Mouse (Mus musculus) right cerebral cortex, postnatal 36 days (tissue): ENCODE measurements around the gene Vmn1r68.
A peak's percentile ranks its signal among the peaks of the same experiment; 100 is the strongest.

Source experiments
- DNase-seq, 2 experiments: peaks; one replicate each; pipeline ENCODE4 v3.0.0; 2022; ENCODE audit warnings: low spot score in 2 of 2, mixed read lengths in 1 of 2

Gene Vmn1r68

DNA sequence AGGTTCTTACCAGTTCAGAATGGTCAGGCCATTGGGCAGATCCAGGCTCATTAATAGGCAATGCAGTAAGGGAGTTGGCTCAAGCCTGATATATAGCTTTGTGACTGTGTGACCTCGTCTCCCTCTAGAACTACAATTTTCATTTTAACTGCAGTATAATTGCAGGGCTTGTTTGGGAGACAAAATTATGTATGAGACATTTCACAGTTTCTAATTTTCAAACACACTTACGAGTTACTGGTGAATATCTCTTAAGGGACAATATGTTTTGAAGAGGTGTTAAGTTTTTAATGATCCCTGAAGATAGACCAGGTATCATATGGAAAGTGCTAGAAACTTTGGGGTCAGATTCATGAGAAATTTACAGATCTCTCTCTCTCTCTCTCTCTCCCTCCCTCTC, at the start of gene Vmn1r68:
TSS of gene Vmn1r68 (minus strand) at position 101 of the 400 bp plus-strand sequence.
- DNase-seq: no peak

DNA sequence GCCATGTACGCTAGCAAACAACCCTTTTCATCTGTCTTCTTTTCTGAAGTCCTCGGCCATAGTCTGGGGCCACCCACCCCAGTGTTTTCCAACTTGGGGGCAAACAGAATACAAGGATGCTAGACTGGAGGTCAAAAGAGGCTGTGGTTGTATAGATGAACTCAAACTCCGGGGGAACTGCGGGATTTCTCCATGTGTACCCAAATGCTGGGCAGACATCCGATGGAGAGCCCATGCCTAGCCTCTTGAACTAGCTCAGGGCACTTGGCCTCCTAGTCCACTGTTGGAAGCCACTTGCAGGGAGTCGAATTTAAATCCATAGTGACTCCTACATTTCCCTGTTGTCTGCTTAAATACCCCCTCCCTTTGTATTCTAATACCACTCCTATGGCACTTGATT, 62.7 kb downstream of the Vmn1r68 start:
- DNase-seq: no peak

DNA sequence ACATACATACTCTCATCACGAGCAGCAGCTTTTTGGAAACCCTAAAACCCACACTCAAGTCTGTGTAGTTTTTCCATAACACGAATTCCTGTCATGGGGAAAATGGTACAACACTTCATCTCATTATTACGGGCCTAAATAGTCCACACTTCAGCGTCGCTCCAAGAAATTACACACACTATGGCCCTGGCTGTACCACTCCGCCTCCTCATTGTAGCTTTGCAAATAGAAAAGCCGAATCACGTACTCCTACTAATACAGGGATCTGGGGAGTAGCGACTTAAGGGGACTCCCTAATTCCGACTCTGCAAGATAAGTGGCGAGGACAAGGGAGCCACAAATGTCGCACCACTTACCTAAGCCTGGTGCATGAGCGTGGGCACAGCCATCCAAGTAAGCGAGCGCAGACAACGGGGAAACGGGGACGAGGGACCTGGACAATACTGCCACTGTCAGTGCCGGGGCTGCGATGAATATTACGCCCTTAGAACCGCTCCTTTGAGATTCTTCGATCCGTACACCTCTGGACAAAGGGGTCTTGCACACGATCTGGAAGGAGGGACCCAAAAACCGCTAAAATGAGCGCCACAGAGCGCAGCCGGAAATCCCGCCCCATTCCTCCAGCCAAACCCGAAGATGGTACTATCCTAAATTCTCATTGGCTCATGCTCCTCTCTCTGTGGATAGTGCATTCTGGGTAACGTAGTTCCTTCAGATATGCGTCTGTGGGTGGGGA, 63.3 kb downstream of the Vmn1r68 start, which contains the start of gene Zik1:
TSS of gene Zik1 (minus strand) at position 609 of the 736 bp plus-strand sequence.
- peak; percentile 68 to 73 for DNase-seq

DNA sequence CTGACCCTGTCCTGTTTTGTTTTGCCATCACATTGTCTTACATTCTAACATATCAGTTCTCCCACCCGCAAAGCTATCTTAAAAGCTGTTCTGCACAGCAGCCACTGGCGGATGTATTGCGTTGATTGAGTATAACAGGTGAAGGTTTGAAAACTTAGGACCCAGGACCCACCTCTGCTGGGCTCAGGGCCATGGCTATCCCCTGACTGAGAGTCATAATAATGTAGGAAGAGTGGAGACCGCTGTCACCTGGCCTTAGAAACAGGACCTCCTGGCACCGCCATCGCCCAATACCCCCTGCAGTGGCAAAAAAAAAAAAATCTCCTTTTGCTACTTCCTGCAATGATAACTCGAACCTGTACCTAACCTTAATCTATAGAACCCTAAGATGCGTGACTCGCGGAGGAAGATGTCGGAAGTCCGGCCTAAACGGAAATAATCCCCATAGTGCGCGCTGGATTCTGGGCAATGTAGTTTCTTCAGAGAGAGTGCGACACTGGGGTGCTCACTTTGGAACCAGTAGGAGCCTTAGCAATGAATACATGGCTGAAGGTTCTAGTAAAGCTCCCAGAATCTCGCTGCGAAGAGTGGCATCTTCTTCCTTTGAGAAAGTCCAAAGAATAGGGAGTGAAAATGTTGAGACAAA, 77.6 kb downstream of the Vmn1r68 start:
- DNase-seq: peak; percentile 27 to 64

DNA sequence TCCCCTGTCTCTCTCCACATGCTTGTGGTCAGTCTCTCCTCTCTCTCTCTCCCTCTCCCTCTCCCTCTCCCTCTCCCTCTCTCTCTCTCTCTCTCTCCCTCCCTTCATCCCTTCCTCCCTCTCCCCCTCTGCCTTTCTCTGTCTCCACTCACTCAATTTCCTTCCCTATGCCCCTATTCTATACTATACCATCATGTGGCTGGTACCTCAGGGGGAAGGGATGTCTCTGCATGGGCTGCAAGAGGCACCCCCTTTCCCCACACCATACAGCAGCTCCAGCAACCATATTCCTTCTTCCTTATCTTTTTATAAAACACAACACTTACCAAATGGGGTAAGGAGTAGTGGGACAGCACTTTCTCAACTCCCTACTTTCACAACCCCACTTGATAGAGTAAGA, 78.5 kb downstream of the Vmn1r68 start:
- DNase-seq: no peak

DNA sequence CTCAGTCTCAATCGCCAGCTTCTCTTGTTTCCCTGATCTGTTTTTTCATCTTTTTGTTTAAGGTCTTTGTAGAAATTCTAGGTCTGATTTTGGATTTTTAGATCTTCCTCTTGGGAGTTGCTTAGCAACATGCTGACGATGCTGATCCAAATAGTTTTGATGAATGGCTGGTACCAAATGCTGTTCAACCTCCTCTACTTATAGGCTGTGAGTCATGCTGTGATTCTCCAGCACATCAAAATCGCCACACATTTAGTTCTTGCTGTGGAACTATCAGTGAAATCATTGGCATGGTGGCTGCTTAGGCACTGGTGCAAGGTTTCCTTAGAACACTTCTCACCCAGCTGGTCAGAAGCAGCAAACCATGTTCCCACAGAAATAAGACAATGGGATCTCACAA, 100.1 kb downstream of the Vmn1r68 start:
- DNase-seq: peak; percentile 4 to 16
